Mouse (Mus musculus): ENCODE data around the gene Cavin1.
"Not testable (repeated sequence)": the region's sequence is repeated elsewhere in the genome, so short reads cannot be mapped to it uniquely, and the experiment has no call there.

Gene Cavin1

GRCm38 (mm10) chr11:100970557-100970937, at the start of gene Cavin1:
Gene Cavin1, minus strand, starts transcription at chr11:100970887.
- DNase-seq = peak; percentile 48

GRCm38 (mm10) chr11:101011641-101012040, 41.0 kb upstream of the Cavin1 start:
- no peak for DNase-seq

GRCm38 (mm10) chr11:101009888-101010784, 39.4 kb upstream of the Cavin1 start:
- peak; percentile 30 for DNase-seq

- peak; percentile 98 for DNase-seq
Measured at GRCm38 (mm10) chr11:101009046-101009887, 38.6 kb upstream of the Cavin1 start, which contains the start of gene Atp6v0a1. Gene Atp6v0a1, plus strand, starts transcription at chr11:101009452.

GRCm38 (mm10) chr11:101008206-101009045, 37.7 kb upstream of the Cavin1 start:
- no peak for DNase-seq

GRCm38 (mm10) chr11:101003025-101003685, 32.5 kb upstream of the Cavin1 start:
- no peak for DNase-seq

GRCm38 (mm10) chr11:101001875-101002552, 31.3 kb upstream of the Cavin1 start:
- not testable (repeated sequence) for DNase-seq

- DNase-seq = no peak
Measured at GRCm38 (mm10) chr11:100999254-100999653, 28.6 kb upstream of the Cavin1 start.

- DNase-seq = no peak
Measured at GRCm38 (mm10) chr11:100998836-100999235, 28.1 kb upstream of the Cavin1 start.

GRCm38 (mm10) chr11:100996501-100996900, 25.8 kb upstream of the Cavin1 start:
- no peak for DNase-seq

GRCm38 (mm10) chr11:100994655-100995054, 24.0 kb upstream of the Cavin1 start:
- DNase-seq = no peak

- no peak for DNase-seq
Measured at GRCm38 (mm10) chr11:100994233-100994632, 23.5 kb upstream of the Cavin1 start.

- DNase-seq = no peak
Measured at GRCm38 (mm10) chr11:100993437-100993836, 22.8 kb upstream of the Cavin1 start.

GRCm38 (mm10) chr11:100991027-100991534, 20.4 kb upstream of the Cavin1 start:
- no peak for DNase-seq

GRCm38 (mm10) chr11:100989666-100990065, 19.0 kb upstream of the Cavin1 start:
- DNase-seq = no peak

- DNase-seq = no peak
Measured at GRCm38 (mm10) chr11:100988674-100989073, 18.0 kb upstream of the Cavin1 start.

GRCm38 (mm10) chr11:100985607-100986006, 14.9 kb upstream of the Cavin1 start:
- DNase-seq = no peak

GRCm38 (mm10) chr11:100983778-100984131, 13.1 kb upstream of the Cavin1 start:
- no peak for DNase-seq

- DNase-seq = peak; percentile 80
Measured at GRCm38 (mm10) chr11:100983125-100983777, 12.6 kb upstream of the Cavin1 start.

GRCm38 (mm10) chr11:100982087-100982486, 11.4 kb upstream of the Cavin1 start:
- DNase-seq = no peak

- DNase-seq = no peak
Measured at GRCm38 (mm10) chr11:100981236-100981635, 10.5 kb upstream of the Cavin1 start.

Data from cerebellum, adult 8-10 months (tissue).